Mouse (Mus musculus) intestine, embryonic 16.5 days (tissue): ENCODE results near the gene Hspa14. TPM values are rescaled to one million over a fixed set of nuclear protein-coding genes. Genes with fewer than 3 reads are reported as not detected.

ENCODE experiments used
- ATAC-seq: fragments of 200-750 bp; cut with Nextera tagmentation; 2 replicates; pipeline ENCODE4 v1.8.0; 2017; ENCODE audit warnings: moderate TSS enrichment, moderate library complexity
- H3K27ac ChIP-seq: fragments of 300-500 bp; sonication (generic); 2 replicates; pipeline ENCODE4 v1.5.1; 2014; ENCODE audit warnings: mild to moderate bottlenecking, low read length
- H3K27me3 ChIP-seq: fragments of 300-500 bp; sonication (generic); replicated peaks from 2 replicates; pipeline ENCODE4 v1.6.1; 2014; ENCODE audit warnings: low read length, control low read depth, mixed read lengths; ENCODE audit not compliant: control insufficient read depth, insufficient read depth
- H3K36me3 ChIP-seq: fragments of 300-500 bp; sonication (generic); 2 replicates; pipeline ENCODE4 v1.6.1; 2014; ENCODE audit warnings: low read length, control low read depth; ENCODE audit not compliant: control insufficient read depth, insufficient read depth
- H3K4me1 ChIP-seq: fragments of 300-500 bp; sonication (generic); 2 replicates; pipeline ENCODE4 v1.6.1; 2014; ENCODE audit warnings: low read length, control low read depth, mixed read lengths; ENCODE audit not compliant: control insufficient read depth, insufficient read depth
- H3K4me2 ChIP-seq: fragments of 300-500 bp; sonication (generic); 2 replicates; pipeline ENCODE4 v1.6.1; 2014; ENCODE audit warnings: low read depth, low read length, control low read depth
- H3K4me3 ChIP-seq: fragments of 300-500 bp; sonication (generic); 2 replicates; pipeline ENCODE4 v1.5.1; 2014; ENCODE audit warnings: mild to moderate bottlenecking, low read length
- H3K9ac ChIP-seq: fragments of 300-500 bp; sonication (generic); 2 replicates; pipeline ENCODE4 v1.6.1; 2014; ENCODE audit warnings: low read depth, low read length
- H3K9me3 ChIP-seq: fragments of 300-500 bp; sonication (generic); 2 replicates; pipeline ENCODE4 v1.6.1; 2016; ENCODE audit warnings: low read length, control low read depth; ENCODE audit not compliant: control insufficient read depth
- WGBS: fragments of 180-500 bp; shearing (Covaris S2); extraction: QIAGEN DNeasy Blood & Tissue Kit; methylation state at CpG from one replicate; pipeline ENCODE4 v1.1.7; 2014; 5-methylcytosine and 5-hydroxymethylcytosine counted together
- polyA plus RNA-seq: library from polyadenylated mRNA; unstranded; fragments of >200 nt; fragmentation: Nextera tagmentation; extraction: Ambion mirVana; gene quantifications from 2 replicates; pipeline ENCODE4 v1.2.1, GENCODE M21; 2015

Hspa14 gene
- polyA plus RNA-seq, 1 experiment from 2014 or later, result 96.4 TPM

DNA sequence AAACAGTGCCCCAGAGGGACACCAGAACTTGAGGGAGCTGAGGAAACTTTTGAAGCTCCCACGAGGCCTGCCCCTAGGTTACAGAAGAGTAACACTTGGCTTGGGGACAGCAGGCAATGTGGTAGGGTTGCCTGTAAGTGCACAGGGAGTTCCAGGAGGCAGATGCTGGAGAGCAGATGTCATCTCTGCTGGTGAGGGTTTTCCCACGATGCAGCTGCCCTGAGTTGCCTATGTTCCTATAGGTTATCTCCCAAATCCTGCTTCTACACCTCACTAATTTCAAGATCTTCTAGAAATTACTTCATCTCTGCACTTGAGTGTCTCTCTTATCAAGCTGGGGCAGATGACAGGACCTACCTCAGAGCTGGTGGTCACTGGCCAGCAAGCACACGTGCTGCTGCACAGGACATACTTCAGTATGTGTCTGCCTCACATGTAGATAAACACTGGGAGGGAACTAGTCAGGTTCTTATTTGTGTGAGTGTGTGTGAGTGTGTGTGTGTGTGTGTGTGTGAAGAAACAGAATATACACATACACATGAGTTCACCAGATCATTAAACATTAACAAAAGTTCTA is 18.7 kb downstream of the Hspa14 start:
- H3K27ac ChIP-seq, result no peak overlapping the region
- H3K4me2 ChIP-seq, result no peak overlapping the region
- 86% methylated on average over 3 of the region's 3 CpGs for WGBS
- no peak for ATAC-seq
- peaks cover 17% of the 10 kb centered on the region for H3K36me3 ChIP-seq
- H3K4me3 ChIP-seq, result no peak overlapping the region
- H3K27me3 ChIP-seq, result no peaks in the 10 kb centered on the region
- no peaks in the 10 kb centered on the region for H3K4me1 ChIP-seq
- H3K9me3 ChIP-seq, result no peaks in the 10 kb centered on the region
- no peak overlapping the region for H3K9ac ChIP-seq

GRCm38 (mm10) chr2:3489816-3490215 is 22.8 kb downstream of the Hspa14 start:
- no peak overlapping the region for H3K9ac ChIP-seq
- H3K36me3 ChIP-seq, result peaks cover 14% of the 10 kb centered on the region; the same call in 1 of the 2 replicates
- ATAC-seq, result no peak
- no peak overlapping the region for H3K27ac ChIP-seq
- no peak overlapping the region for H3K4me2 ChIP-seq
- no peaks in the 10 kb centered on the region for H3K27me3 ChIP-seq
- H3K4me1 ChIP-seq, result no peaks in the 10 kb centered on the region
- H3K4me3 ChIP-seq, result no peak overlapping the region
- H3K9me3 ChIP-seq, result no peaks in the 10 kb centered on the region
- WGBS, result 90% methylated on average over 3 of the region's 3 CpGs

- no peaks in the 10 kb centered on the region for H3K4me1 ChIP-seq
- no peak overlapping the region for H3K27ac ChIP-seq
- H3K4me3 ChIP-seq, result no peak overlapping the region
- WGBS, result 83% methylated on average over 3 of the region's 3 CpGs
- no peak for ATAC-seq
- H3K9me3 ChIP-seq, result no peaks in the 10 kb centered on the region
- H3K9ac ChIP-seq, result no peak overlapping the region
- H3K27me3 ChIP-seq, result no peaks in the 10 kb centered on the region
- H3K4me2 ChIP-seq, result no peak overlapping the region
- H3K36me3 ChIP-seq, result no peaks in the 10 kb centered on the region
Measured at GRCm38 (mm10) chr2:3480239-3480638, 32.4 kb downstream of the Hspa14 start.

GRCm38 (mm10) chr2:3475746-3476251 is 36.8 kb downstream of the Hspa14 start:
- no peaks in the 10 kb centered on the region for H3K27me3 ChIP-seq

GRCm38 (mm10) chr2:3474861-3475283 is 37.7 kb downstream of the Hspa14 start, which contains the start of gene Suv39h2:
Suv39h2 (minus strand) TSS chr2:3475031.
- no peaks in the 10 kb centered on the region for H3K36me3 ChIP-seq
- peak within 1 kb of the TSS; percentile 85 for H3K27ac ChIP-seq
- peak; percentile 99 for ATAC-seq
- no peaks in the 10 kb centered on the region for H3K9me3 ChIP-seq
- peak within 1 kb of the TSS; percentile 84 for H3K9ac ChIP-seq
- H3K4me3 ChIP-seq, result peak within 1 kb of the TSS; percentile 79
- no peaks in the 10 kb centered on the region for H3K27me3 ChIP-seq
- peaks cover 6% of the 10 kb centered on the region for H3K4me1 ChIP-seq
- H3K4me2 ChIP-seq, result peak within 1 kb of the TSS; percentile 83
- WGBS, result under 1% methylated on average over 42 of the region's 42 CpGs

More at GRCm38 (mm10) chr2:3475746-3476251, 36.8 kb downstream of the Hspa14 start:
- Histone ChIP-seq H3K9me3 (no peaks in the 10 kb centered on the region), H3K36me3 (no peaks in the 10 kb centered on the region), H3K27ac (no peak overlapping the region), H3K9ac (no peak overlapping the region), H3K4me1 (peaks cover 6% of the 10 kb centered on the region), H3K4me2 (no peak overlapping the region), H3K4me3 (no peak overlapping the region)
- ATAC-seq, result no peak
- 58% methylated on average over 3 of the region's 3 CpGs for WGBS

DNA sequence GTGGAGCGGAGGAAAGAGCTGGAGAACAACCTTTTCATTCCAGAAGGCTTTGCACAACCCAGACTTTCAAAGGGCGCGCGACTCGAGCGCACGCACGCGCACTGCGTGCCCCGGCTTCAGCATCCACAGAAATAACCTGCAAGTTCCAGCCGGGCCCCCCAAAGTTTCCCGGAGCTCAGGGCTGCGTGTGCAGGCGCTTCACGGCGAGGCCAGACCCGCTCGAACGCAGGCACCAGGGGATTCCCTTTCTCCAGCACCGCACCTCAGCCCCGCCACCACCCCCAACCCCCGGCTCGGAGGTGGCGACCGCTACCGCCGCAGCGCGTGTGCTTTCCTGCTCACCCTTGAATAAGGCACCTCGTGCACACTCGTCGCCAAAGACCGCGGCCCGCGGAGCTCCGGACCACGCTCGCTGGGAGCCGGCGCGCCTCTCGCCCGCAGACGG is 38.2 kb downstream of the Hspa14 start:
- ATAC-seq, result peak; percentile 81
- under 1% methylated on average over 46 of the region's 46 CpGs for WGBS

DNA sequence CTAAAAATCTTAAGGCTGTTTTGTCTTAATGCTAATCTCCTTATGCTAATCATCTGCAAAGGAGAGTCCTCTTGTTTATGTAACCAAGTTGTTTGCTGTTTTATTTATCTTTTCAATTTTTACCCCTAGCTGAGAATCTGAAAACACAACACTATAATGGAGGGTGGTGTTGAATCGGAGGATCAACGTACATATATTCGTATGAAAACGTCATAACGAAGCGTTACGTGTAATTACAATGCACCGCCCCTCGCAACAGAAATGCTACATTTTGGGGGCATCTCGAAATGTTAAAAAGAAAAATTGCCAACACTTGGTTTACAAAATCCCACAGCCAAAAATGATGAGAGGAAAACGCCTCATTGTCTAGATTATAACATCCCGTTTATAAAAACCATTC is 38.7 kb downstream of the Hspa14 start:
- H3K27ac ChIP-seq, result peak overlapping the region; percentile 85
- H3K27me3 ChIP-seq, result no peaks in the 10 kb centered on the region
- peak overlapping the region; percentile 79 for H3K4me3 ChIP-seq
- H3K4me2 ChIP-seq, result peak overlapping the region; percentile 83
- H3K36me3 ChIP-seq, result no peaks in the 10 kb centered on the region
- peaks cover 6% of the 10 kb centered on the region for H3K4me1 ChIP-seq
- ATAC-seq, result no peak
- H3K9ac ChIP-seq, result peak overlapping the region; percentile 84
- WGBS, result under 1% methylated on average over 12 of the region's 12 CpGs
- no peaks in the 10 kb centered on the region for H3K9me3 ChIP-seq

More for the DNA sequence above, 38.2 kb downstream of the Hspa14 start:
- H3K4me3 ChIP-seq, result peak overlapping the region; percentile 79
- H3K9ac ChIP-seq, result peak overlapping the region; percentile 84
- peak overlapping the region; percentile 83 for H3K4me2 ChIP-seq
- H3K4me1 ChIP-seq, result peaks cover 6% of the 10 kb centered on the region
- H3K9me3 ChIP-seq, result no peaks in the 10 kb centered on the region
- peak overlapping the region; percentile 85 for H3K27ac ChIP-seq
- no peaks in the 10 kb centered on the region for H3K27me3 ChIP-seq
- no peaks in the 10 kb centered on the region for H3K36me3 ChIP-seq

GRCm38 (mm10) chr2:3456590-3456989 is 56.0 kb downstream of the Hspa14 start:
- no peak overlapping the region for H3K9ac ChIP-seq
- H3K4me3 ChIP-seq, result no peak overlapping the region
- WGBS, result 87% methylated on average over 4 of the region's 4 CpGs
- H3K27me3 ChIP-seq, result no peaks in the 10 kb centered on the region
- H3K4me1 ChIP-seq, result no peaks in the 10 kb centered on the region
- H3K36me3 ChIP-seq, result peaks cover 8% of the 10 kb centered on the region
- no peak overlapping the region for H3K27ac ChIP-seq
- ATAC-seq, result no peak
- H3K9me3 ChIP-seq, result no peaks in the 10 kb centered on the region
- no peak overlapping the region for H3K4me2 ChIP-seq

- H3K36me3 ChIP-seq, result peaks cover 4% of the 10 kb centered on the region
- no peaks in the 10 kb centered on the region for H3K9me3 ChIP-seq
- WGBS, result 90% methylated on average over 3 of the region's 3 CpGs
- no peak overlapping the region for H3K4me2 ChIP-seq
- no peak overlapping the region for H3K4me3 ChIP-seq
- H3K9ac ChIP-seq, result no peak overlapping the region
- no peaks in the 10 kb centered on the region for H3K4me1 ChIP-seq
- ATAC-seq, result no peak
- H3K27ac ChIP-seq, result no peak overlapping the region
- H3K27me3 ChIP-seq, result no peaks in the 10 kb centered on the region
Measured at GRCm38 (mm10) chr2:3453096-3453495, 59.5 kb downstream of the Hspa14 start.
